Mouse (Mus musculus) spleen, adult 18-20 months (tissue): ENCODE data around the gene Lix1l.

Experiments used
- DNase-seq, 2 experiments: peaks; one replicate each; pipeline ENCODE4 v3.0.0; 2022; ENCODE audit warnings: mixed read lengths in 2 of 2

Gene Lix1l

DNA sequence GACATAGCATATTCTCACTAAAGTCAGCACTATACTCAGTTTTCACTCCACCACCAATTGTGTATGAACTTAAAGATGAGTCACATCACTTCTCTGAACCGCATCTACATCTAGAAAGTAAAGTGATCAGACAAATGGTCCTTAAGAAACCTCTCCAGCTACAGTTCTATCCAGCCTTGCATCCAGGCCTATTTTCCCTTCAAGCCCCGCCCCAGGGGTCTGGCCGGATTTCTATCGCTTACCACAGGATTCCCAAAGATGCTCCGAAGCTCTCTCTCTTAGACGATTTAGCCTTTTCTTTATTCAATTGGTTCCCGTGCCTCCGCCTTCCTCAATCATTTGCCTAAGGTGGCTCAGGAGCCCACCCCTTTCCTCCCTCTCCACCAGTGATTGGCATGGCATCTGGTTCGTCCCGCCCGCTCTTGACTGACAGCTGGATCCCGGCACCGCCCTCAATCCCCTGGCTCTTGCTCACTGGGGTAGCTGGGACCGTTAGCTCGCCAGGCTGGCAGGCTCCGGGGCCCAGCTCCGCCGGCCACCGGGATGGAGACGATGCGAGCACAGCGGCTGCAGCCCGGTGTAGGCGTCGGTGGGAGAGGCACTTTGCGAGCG is at the start of gene Lix1l:
TSS of gene Lix1l (plus strand) at position 511 of the 612 bp plus-strand sequence.
- peak; percentile 75 to 79 for DNase-seq

DNA sequence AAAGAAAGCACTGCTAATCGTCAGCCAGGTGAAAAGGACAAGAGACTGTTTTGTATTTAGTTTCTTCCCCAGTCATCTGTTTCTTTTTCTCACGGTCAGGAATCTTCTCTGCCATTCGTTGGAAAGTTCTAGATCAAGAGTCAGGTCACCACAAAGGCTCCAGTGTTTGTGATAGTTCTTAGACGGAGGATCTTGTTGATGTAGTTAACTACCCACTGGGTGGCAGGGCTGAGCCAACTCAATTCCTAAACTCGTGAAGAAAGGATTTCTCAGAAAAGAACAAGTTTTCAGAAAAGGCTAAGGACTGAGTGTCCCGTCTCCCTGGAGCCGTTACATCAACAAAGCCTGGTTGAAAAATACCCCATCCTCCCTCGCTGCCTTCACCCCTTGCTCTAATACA is 49.7 kb upstream of the Lix1l start:
- DNase-seq: peak in 1 of 2 experiments; percentile 70

DNA sequence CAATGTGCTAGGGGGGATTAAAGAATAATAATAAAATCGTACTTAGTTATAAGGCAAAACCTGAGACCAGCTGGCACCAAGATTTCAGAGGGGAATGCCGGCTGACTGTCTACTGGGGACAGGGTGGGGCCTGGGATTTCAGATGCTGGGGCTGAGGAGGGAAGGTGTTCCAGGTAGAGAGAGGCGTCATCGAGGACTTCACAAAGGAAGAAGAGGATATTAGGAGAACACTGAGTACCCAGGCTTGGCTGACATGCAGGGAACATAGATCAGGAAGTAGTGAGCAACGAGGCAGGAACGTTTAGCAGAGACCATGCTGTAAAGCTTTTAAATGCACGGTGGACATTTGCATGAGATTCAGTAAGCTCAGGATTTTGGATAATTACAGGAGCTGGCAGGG is 49.1 kb upstream of the Lix1l start:
- DNase-seq: no peak

DNA sequence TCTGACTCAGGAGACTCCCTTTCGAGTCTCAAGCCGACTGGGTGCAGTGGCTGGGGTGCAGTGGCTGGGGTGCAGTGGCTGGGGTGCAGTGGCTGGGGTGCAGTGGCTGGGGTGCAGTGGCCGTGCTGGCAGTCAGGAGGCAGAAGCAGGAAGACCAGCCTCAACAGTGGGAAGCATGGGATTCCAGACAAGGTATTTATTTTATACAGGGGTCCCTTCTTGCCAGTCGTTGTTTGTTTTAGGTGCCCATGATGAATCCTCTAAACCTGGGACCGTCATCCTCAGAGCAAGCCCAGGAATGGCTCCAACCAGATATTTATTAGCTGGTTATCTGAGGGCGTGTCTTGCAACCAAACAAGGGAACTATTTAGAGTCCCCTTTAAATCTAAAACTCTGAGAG is 47.3 kb upstream of the Lix1l start:
- no peak for DNase-seq

DNA sequence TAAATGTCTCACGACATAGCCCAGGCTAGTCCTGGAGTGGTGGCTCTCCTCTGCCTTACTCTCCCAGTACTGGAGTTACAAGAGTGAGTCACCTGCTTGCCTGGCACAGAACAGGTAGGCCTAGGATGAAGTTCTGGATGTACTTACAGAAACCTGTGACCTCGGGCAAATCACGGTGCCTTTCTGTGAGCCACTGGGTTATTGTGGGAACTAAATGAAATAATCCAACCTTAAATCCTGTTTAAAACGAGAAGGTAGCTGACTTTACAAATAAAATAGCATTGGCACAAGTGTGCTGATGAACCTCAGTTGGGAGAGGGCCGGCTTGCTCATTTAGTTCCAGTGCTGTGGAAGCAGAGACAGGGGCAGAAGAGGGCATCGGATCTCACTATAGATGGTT is 46.7 kb upstream of the Lix1l start:
- DNase-seq: no peak

DNA sequence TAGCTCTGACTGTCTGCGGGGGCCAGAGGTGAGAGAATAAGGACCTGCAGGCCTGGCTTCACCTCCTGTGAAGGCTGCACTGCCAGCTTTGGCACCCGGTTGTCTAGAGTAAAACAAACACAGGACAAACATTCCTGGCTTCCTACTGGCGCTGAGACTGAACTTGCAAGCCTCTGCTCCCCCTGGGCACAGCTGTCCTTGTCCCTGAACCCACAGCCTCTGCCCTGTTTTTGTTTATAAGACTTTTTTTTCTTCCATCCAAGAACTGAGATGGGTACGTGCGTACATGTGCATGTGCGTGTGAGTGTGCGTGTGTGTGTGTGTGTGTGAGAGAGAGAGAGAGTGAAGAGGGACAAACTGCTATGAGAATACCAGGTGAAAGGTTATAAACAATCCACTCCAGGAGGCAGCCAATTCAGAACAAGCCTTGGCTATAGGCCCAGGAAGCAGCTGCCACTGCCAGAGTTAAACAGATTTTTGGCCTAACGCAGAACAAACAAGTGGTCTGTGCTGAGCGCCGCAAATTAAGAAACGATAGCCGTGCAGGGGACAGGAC is 45.8 kb upstream of the Lix1l start:
- peak in 1 of 2 experiments; percentile 25 for DNase-seq

DNA sequence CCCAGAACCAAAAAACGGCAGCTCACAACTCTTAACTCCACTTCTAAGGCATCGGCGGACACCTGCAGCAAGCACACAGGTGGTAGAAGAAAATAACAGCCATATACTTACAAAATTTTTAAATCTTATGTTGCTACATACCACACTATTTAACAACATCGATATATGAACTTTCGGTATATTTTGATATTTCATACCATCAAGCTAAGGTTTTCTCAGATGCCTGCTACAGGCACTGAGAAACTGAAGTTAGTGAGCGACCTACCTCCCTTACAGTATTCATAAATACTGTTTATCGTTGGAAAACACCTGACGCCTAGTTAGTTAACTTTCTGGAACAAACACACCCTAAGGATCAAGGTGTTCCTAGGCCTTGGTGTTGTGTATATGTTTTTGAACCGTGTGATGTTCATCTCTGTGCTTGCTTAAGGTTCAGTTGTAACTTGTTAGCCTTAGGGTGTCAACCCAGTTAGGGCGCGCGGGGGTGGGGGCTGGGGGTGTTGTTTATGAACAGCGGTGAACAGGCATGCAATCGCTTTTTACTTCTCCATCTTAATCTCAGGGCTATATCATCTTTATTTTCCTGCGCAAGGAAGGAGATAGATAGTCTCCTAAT is 44.8 kb upstream of the Lix1l start:
- DNase-seq: no peak

DNA sequence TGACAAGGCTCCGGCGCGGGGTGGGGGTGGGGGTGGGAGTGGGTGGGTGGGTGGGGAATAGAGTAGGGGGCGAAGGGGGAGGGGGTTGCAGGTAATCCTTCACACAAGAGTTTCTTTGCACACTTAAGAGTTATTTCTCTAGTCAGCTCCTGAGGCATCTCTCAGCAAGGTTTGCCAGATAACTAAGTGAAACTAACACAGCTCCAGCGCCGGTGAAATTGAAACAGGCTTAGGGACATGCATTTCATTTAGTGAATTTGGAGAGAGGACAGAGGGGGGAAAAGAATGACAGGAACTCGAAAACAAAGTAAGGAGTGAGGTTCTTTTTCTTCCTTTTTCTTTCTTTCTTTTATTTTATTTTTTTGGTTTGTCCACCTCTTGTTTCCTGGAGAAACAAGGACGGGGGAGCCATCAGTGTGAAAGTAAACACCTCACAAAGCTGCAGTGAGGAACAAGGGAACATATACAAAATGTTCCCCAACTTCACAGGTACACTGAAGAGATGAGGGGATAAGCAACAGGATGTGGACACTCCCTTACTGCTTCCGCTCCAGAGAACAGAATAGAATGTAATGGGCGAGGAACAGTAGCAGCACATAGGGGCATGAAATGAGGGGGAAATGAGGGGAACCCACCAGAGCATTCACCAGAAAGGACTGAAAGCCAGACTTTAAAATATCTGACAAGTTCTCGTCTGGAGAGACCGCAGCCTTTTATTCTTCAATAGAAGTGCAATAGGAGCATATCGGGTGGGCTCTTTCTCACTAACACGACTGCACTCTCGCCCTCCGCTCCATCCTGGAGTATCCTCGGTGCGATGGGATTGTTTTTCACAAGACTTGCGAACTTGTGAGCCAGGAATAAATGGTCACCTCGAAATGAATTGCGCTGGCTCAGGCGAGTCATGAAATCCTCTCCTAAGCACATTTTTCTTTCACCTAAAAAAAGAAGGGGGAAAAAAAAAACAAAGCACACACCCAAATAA is 44.0 kb upstream of the Lix1l start:
- peak in 1 of 2 experiments; percentile 18 for DNase-seq

DNA sequence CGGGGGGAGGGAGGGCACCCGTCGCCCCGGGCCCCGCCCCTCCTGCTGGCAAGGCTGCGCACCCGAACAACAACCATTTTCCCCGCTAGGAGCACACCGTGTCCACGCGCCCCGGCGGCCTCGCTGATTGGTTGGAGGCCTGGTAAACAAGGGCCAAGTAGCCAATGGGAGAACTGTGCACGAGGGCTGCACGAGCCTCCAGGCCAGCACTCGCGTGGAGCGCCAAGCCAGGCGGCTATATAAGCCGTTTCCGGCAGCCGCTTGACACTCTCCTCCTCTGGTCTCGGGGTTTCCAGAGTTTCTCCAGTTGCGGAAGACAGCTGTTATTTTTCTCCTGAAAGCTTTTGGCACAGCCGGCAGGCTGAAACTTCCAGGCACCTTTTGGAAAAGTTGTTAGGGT is 43.3 kb upstream of the Lix1l start, which contains the start of gene Txnip:
TSS of gene Txnip (plus strand) at position 264 of the 400 bp plus-strand sequence.
- peak; percentile 98 to 99 for DNase-seq

DNA sequence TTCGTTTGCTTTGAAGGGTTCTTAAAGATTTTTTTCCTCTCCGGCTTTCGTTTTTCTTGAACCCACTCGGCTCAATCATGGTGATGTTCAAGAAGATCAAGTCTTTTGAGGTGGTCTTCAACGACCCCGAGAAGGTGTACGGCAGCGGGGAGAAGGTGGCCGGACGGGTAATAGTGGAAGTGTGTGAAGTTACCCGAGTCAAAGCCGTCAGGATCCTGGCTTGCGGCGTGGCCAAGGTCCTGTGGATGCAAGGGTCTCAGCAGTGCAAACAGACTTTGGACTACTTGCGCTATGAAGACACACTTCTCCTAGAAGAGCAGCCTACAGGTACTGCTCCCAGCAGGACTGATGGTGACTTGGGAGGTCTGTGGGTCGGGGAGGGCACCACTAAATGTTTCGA is 42.8 kb upstream of the Lix1l start:
- peak in 1 of 2 experiments; percentile 51 for DNase-seq

DNA sequence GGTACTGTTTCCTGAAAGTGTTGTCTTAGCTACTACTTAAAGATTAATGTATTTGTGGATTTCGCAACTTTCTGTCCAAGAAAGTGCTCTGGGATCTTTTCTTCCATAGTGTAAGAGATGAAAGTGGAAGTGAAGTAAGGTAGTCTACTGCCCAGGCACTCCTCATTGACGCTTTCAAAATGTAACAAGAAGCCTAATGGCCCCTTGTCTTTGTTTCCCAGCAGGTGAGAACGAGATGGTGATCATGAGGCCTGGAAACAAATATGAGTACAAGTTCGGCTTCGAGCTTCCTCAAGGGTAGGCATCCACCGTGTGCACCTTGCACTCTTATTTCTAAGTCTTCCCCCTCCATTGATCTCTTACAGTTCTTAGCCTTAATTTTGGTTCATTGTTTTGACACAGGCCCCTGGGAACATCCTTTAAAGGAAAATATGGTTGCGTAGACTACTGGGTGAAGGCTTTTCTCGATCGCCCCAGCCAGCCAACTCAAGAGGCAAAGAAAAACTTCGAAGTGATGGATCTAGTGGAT is 42.2 kb upstream of the Lix1l start:
- no peak for DNase-seq

DNA sequence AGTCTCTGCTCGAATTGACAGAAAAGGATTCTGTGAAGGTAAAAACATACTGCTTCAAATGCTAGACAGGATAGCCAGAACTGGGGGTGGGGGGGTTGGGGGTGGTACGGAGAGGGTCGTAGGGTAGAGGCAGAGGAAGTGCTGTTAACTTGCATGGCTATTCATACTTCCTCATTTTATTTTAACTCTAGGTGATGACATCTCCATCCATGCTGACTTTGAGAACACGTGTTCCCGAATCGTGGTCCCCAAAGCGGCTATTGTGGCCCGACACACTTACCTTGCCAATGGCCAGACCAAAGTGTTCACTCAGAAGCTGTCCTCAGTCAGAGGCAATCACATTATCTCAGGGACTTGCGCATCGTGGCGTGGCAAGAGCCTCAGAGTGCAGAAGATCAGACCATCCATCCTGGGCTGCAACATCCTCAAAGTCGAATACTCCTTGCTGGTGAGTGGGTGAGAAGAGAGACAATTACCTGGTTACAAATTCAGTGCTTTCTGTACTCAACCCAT is 41.5 kb upstream of the Lix1l start:
- peak in 1 of 2 experiments; percentile 42 for DNase-seq

DNA sequence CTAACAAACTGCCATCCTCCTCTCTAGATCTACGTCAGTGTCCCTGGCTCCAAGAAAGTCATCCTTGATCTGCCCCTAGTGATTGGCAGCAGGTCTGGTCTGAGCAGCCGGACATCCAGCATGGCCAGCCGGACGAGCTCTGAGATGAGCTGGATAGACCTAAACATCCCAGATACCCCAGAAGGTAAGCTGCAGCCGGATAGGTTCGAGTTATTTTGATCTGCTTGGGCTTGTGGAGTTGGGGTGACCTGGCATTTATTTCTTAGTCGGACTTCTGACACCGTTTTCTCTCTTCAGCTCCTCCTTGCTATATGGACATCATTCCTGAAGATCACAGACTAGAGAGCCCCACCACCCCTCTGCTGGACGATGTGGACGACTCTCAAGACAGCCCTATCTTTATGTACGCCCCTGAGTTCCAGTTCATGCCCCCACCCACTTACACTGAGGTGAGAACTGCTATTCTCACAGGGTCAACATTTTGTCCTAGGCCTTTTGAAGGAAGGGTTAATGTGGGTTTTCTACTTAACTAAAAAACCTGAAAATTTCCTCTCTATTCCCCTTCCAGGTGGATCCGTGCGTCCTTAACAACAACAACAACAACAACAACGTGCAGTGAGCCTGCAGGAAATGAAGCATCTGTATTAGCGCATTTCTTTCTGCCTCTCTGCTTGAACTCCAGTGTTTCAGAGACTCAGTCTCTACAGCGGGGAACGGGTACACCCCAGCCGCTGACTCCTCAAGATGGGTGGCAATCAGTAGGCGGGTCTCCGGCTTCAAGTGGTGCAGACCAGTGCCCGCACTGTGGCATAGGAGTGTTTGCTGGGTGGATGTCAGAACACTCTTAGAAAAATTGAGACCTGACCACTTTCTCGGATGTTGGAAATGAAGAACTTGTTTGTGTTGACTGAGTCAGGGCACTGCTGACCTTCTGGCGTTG is 40.8 kb upstream of the Lix1l start:
- DNase-seq: peak in 1 of 2 experiments; percentile 24

DNA sequence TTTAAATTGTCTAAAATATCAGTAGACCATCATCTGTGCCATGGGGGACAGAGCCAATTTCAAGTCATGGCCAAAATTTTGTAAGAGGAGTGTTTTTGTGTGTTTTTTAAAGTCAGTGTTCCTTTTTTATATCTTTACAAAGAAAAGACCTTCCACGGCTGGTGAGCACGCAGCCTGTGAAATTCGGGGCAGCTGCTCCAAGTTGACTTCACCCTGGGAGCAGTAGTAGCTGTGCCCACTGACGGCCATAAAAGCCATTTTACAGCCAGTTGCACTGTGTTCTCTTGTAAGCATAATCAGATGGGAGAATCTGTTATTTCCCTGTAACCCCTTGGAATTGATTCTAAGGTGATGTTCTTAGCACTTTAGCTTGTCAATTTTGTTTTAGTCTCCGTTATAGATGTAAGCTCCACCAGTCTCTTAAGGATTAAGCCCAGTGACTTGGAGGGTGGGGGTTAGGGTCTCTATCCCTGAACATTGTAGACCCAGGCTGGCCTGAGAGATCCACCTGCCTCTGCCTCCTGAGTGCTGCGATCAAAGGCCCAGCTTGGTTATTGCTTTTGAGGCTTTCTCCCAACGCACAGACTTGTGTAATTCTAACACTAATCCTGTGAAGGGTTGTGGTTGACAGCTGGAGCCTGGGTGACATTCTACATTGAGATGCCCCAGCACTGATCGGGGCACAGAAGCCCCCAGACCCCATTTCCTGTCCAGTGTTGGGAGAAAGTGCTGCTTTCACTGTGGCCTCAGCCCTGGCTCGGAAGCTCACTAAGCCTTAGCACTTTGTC is 39.9 kb upstream of the Lix1l start:
- DNase-seq: peak in 1 of 2 experiments; percentile 5

DNA sequence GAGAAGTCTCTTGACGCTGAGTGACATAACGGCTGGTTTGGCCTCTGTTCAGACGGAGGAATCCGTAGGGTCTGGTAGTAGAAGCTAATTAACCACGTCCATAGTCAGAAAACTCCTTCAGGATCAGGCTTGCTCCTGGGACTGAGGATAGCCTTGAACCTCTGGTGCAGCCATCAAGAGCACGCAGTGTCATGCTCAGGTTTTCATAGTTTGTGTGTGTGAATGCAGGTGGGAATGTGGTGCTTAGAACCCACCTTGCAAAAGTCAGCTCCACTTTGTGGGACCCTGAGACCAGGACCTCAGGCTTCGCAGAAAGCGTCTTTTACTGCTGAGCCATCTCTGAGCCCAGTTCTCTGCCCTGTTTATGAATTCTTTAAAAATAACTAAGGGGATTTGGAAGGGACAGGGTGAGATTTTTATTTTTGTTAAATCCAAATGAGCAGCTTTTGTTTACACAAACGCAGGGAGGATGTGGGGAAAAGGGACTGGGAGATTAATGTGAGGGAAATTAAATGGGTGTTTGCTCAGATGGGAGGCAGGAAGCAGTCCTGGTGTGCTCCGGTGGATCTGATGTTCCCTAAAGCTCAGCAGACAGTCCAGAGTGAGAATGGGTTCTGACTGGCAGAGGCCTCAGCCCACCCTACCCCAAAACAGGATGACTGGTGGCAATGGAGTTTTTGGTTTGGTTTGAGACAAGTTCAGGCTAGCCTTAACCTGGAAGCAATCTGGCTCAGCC is 38.8 kb upstream of the Lix1l start:
- DNase-seq: no peak

DNA sequence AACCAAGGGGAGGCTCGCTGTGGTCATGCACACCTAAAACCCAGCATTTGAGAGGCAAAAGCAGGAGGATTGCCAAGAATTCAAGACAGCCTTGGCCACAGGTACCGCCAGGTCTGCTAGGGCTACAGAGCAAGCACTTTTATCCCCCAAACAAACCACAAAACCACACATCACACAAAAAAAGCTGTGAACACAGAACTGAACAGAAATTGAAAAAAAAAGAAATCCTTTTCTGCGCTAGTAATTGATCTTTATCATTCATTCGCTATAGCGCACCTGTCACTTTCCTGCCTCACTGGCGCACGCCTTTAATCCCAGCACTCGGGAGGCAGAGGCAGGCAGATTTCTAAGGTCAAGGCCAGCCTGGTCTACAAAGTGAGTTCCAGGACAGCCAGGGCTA is 37.7 kb upstream of the Lix1l start:
- DNase-seq: no peak

DNA sequence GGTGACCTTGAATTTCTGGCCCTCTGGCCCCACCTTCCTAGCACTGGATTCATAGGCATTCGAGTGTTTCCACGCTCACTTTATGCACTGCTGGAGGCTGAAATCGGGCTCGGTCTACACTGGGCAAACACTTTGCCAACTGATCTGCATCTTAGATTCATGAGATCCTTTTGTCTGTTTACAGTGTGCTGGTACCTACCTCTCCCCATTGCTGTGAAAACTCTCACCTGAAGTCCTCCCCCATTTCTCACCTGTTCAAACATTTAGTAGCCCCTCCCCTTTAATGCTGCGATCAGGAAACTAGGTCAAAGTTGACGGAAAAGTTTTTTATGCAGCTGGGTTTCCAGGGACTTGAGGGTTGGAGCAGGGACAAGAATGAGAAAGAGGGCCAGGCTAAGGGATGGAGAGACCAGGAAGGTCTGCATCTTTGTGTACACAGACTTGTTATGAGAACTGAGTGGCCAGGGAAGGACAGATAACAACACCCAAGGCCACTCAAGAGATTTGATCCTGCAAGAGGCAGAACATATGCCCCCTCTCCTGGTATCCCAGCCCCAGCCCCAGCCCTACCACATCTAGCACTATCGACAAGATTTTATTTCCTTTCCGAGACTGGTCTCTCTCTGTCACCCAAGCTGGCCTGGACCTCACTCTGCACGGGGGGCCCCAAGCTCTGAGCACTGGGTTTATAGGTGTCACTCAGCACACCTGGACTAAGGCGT is 36.9 kb upstream of the Lix1l start:
- no peak for DNase-seq

DNA sequence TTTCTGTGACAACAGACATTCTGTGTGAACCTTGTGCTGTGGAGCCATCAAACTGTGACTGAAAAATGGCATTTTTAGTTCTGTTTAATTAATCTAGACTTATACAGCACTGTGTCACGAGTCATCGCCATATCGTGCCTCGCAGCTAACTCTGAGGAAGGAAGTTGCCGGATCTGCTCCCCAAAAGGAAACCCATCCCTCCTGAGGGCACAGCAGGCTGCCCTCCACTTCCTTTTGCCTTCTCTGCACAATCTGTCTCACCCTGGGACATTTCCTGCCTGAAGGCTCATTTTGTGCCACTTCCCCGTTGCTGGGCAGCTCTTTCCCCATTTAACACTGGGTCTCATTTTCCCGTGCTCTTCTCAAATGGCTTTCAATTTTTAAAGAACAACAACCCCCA is 36.3 kb upstream of the Lix1l start:
- peak; percentile 49 to 58 for DNase-seq

DNA sequence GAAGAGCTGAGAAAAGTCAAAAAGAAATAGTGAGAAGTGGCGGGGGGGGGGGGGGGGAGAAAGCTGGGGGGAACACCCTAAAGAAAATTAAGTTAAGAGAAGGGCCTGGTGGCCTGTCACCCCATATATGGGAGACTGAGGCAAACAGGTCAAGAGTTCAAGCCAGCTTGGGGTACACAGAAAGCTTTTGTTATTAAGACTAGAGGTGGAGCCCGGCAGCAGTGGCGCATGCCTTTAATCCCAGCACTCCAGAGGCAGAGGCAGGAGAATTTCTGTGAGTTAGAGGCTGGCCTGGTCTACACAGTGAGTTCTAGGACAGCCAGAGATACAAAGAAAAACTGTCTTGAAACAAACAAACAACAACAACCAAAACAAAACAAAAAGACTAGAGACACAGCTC is 35.8 kb upstream of the Lix1l start:
- DNase-seq: no peak
